Mouse (Mus musculus) layer of hippocampus, adult 9-11 months (tissue): ENCODE results near the gene Phactr2.

Source experiments
- DNase-seq: peaks from one replicate; pipeline ENCODE4 v3.0.0; 2022

The Phactr2 gene

DNA sequence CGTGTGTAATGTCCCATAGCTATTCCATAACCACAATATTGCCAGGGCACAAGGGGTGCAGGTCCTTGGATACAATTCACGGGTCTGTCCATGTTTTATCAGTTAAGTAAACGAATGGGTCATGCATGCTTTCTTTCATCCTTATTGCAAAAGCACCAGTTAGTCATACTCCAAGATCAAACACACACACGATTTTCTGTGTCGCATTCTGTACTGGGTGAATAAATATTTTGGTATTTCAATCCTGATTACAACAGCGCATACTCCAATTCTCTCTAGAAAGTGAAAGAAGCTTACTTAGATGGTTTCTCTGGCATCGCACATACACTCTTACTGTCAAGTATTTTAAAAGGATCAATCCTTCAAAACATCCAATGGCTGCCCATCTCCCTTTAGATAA, 203.9 kb downstream of the Phactr2 start:
- DNase-seq = no peak

DNA sequence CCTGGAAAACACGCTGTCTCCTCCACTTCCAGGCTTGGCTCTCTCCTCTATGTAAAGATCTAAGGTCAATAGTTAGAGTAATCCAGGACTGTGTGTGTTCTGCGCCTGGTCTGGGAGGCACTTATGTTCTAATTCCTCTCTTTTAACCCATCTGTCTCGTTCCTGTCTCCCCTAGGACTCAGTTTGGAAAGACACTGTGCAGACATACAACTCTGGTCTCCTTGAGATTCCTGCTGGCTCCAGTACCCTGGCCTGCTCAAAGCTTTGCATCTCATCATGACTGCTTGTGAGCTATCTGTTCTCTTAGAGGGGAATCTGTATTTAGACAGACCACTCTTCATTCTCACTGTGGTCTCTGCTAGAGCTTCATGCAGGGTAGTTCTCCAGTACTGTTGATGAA, 215.0 kb downstream of the Phactr2 start:
- DNase-seq = no peak

DNA sequence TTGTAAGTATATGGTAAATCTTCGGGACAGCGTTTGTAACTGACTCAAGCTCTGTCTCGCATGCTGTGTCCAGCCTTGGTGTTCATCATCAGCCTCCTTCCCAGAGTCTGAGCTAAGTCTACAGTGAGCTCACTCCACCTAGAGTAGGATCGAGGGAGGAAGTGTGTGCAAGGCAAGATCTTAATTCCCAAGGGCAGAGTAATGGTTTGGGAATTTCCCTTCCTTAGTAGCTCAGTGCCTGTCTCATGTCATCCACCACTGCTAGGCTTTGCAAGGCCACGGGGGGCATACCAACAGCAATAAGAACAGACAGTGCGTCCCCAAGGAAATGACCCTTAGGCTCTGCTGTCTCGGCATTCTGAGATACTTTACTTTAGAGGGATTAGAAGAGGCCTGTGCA, 218.0 kb downstream of the Phactr2 start:
- no peak for DNase-seq

DNA sequence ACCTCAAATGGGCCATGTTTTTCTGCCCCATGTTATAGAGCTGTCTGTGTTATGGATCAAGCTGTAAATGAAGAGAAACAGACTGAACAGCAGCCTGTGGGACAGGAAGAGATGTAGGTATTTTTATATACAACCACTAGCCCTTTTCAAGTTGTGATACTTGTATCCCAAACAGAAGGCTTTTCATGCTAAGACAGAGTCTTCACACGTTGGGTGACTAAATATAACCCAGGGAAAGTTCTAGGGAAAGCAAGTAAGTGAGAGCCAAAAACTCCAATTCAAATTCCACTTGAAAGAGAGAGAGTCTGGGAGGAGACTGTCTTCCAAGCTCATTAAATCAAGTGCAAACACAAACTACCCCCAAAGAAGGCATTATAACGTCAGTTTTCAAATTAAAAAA, 223.9 kb downstream of the Phactr2 start:
- no peak for DNase-seq

DNA sequence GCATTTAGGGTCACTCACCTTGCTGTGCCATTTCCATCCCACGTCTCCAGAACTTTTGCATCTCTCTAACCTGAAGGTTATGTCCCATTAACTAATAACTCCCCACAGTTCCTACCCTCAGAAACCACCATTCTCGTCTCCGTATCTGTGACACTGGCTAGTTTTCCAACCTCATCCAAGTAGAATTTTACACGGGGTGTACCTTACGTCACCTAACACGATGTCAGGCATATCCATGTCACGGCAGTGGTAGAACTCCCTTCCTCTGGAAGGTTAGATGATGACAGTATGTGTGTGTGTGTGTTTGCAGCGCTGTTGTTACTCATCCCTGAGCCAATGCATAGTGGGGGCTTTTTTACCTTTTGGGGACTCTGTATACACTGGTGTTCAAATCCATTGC, 225.1 kb downstream of the Phactr2 start:
- DNase-seq = no peak

DNA sequence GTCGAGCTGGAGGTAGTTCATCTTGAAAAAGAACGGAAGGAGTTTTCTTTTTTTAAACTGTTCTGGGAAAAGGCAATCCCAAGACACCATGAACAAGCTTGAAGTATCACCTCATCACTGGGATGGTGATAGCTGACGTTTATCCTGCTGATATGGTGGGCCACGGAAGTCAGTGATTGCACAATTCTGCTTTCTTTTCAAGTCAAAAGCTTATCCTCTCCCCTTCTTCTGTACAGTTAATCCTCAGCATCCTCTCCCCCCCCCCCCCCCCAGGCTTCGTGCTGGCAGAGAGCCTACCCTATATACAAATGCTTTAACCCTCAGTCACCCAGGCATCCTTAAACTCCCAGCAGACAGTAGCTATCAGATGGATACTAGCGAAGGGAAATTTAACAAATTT, 228.5 kb downstream of the Phactr2 start:
- DNase-seq = no peak

DNA sequence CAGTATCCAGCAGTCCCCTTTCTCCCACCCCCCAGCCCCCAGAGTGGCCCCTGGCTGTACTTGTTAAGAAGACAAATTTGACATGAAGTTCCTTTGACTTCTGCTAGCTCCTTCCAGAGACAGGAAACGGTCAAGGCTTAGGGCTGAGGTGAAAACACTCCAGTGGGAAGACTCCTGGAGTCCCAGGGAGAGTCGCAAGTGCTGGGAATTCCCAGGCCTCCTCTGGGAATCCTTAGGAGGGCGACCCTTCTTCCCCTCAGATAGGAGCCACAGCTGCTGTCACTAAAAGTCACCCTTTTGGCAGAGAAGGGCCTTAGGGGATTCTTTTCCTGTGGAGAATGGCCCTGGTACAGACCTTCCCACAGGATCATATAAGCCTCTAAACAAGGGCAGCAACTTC, 230.0 kb downstream of the Phactr2 start:
- no peak for DNase-seq

DNA sequence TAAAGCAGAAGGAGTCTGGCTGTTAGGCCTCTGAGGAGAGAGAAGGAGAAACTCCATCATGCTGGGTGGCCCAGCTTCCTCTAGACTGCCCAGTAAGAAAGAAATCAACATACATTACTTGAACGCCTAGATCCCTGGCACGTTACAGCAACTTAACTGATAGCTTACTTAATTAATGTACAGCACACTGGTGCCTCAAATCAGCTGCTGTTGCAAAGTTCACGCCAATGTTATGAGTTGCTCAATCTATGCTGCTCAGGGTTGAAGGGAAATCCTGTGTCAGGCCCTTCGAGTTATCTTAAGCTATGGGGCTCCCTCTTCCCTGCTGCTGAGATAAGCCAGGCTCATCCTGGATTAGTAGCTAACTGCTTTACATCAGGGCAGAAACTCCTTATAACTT, 233.8 kb downstream of the Phactr2 start:
- DNase-seq = no peak

DNA sequence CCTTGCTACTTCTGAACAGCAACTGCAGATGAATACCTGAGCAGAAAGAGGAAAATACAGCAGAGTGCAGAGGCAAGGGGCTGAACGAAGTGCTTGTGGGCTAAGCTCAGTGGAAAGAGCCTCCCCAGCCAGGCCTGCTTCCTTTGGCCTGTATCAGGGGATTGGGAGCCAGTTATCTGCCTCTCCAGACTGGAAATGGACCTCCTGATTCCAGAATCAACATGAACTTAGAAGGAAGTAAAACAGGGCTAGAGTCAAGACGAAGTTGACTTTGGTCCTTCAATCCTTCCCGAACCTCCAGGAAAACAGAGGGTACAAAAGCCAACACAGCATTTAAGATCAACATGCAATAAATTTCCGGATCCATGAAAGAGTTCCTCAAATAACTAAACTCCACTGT, 236.0 kb downstream of the Phactr2 start:
- no peak for DNase-seq

DNA sequence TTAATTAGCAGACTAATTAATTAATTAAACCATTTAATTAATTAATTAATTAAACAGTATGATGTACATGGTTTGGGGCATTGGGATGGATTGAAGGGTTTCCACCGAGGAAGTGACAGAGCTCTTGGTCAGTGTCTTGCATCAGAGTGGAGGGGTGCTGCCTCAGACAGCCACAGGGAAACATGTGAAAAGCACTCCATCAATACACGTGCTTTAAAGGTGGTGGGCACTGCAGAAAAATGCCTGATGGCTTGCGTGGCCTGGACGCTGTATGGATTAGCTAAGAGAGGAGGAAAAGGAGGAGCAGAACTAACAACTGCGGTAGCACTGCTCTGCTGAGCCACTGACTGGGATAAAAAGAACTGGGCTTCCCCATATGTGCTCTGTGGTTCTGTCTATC, 237.3 kb downstream of the Phactr2 start:
- DNase-seq = no peak

DNA sequence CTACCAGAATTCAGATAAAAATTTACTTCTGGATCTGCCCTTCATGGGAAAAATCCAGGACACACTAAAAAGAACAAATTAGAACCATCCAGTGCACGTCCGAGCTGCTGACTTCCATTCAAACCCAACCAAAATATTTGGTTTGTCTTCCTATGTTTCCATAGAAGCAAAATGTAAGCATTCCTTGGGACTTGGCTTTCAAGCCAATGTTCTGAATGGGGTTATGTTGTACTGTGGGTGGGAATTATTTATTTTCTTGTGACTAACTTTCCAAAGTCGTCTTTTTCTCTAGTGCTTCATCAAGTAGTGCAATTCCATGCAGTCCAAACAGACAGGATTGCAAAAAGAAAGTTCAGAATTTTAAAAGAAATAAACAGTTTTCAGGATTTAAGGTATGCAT, 239.7 kb downstream of the Phactr2 start:
- DNase-seq = no peak

DNA sequence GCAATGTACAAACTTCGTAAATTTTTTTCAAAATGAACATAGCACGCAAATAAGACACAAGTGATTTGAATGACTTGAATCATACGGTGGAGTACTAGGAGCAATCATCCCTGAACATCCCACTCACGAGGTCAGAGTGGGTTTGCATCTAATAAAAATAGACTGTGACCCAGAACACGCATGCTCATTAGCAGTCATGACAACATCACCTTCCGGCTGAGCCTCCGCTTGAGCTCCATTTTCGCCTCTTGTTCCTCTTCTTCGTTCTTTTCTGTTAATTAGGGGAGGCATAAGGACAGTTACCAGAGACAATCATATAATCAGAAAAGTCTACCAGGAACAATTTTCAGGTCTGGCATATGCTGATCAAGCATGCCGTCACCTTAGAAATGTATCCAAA, 240.3 kb downstream of the Phactr2 start:
- DNase-seq = no peak

DNA sequence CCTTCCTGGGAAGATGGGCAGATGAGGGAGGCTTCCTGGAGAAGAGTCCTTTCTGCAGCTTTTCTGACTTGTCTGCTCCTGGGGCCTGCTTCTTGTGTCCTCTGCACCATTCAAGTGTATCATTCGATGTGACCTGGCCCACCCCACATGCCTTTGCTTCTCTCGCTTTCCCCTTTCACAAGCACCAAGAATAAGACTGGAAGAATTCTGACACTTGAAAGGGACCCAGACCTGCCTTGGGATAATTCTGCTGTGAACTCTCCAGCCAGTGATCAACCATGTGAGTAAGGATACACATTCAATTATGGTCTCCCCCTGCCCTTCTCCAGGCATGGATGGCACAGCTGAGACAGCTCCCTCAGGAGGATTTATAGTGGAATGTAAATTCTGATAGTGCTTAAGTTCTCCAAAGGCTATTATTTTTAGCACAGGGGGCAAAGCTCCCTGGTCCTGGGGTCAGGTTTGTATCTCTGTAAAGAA, 241.0 kb downstream of the Phactr2 start:
- DNase-seq = no peak

DNA sequence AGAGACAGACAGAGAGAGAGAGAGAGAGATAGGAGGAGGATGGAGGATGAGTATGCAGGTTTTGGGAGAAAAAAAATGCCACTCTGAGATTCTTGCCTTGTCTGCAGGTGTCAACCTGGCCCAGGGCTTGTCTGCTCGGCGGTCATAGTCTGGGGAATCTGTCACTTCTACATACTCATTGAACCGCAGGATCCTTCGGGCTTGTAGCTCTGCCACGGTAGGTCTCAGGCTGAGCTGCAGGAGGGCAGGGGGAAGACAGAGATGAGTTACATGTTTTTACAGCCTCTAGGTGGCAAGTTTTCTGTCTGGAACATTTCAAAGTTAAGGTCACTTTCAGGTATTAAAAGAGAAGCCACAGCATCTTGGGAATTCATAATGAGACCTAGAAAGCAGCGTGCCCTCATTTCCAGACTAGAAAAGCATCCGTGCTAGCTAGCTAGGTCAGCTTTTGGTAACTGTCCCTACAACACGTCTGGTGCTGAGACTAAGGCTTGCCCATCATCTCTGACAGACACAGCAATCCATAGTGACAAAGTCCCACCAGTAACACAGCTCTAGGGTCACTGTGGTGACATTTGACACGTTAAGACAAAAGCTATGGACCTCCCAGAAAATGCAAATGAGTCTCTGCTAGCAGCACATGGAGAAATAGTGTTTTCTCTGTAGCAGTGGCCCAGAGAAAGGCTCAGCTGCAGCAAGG, 241.6 kb downstream of the Phactr2 start:
- DNase-seq = no peak

DNA sequence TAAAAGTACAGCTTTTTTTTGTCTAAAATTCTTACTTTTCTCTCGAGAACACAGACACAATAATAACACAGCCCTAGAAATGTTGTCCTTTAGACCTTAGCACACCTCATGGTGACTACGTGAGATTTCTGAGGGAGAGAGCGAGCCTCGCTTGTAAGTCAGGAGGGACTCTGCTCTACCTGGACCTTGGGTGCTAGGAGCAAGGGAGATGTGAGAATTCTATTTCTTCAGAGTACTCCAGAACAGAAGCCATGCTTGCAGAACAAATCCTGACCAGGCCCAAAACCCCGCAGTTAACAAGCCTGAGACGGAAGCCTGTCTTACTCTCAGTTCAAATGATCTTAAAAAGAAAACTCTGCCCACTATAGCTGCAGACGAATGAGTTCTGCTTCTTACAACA, 243.5 kb downstream of the Phactr2 start:
- no peak for DNase-seq

DNA sequence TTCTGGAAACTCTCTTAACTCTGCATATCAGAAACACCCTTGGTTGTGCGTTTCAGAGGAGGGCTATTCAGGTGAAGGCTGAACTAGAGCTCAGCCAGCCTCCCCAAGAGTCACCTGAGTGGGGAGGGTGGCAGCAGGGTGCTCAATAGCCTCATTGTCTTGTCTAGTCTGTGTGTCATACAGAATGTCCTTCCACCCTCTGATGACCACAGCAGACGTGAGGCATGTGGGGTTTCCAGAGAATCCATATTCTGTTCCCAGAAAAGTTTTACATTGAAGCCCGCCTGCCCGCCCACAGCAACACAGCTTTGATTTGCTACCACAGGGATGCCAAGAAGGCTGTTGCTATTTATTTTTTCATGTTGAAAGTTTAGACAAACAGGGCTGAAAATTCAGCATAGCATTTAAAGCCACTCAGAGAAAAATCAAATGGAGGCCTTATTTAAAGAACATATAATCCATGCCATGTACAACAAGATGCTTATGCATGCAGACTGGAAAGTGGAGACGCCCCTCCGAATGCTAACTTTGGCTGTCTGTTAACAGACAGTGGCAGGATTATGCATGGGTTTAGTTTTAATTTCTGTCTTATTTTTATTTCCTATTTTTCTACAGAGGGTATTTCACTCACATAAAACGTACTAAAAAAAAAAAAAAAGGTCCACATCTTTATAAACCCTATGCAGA, 248.7 kb downstream of the Phactr2 start:
- no peak for DNase-seq

DNA sequence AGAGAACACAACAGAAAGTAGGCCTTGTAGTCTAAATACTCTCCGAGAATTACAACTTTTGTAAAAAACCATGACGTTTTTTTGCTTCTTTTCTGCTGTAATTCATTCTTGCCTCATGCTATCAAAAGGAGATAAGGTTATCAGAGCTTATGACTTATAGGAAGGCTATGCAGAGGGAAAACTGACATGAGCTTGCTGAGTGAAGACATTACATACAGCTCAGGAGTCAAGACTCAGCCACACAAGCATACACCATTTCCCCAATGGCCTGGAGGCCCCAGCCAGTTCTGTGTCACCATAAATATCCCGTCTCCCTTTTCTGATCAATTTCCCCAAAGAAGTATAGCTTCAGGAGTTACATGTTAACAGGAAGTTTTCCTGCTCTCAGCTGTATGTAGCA, 252.1 kb downstream of the Phactr2 start:
- no peak for DNase-seq

DNA sequence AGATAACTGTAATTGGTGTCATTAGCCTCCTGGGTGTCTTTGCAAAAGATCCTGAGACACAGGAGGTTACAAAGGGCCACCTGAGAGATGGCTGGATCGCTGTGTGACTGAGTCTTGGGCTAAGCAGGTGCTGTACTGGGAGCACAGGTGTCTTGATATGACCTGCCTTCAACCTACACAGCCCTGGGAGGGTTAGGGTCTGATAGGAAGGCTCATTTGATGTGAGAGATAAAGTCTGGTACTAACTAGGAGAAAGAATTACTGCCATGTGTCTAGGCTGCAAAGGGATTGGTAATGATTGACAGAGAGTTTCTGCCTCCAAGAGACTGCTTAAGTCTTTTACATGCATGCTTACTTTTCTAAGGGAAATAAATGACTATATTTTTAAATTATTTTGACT, 254.2 kb downstream of the Phactr2 start:
- DNase-seq = no peak

DNA sequence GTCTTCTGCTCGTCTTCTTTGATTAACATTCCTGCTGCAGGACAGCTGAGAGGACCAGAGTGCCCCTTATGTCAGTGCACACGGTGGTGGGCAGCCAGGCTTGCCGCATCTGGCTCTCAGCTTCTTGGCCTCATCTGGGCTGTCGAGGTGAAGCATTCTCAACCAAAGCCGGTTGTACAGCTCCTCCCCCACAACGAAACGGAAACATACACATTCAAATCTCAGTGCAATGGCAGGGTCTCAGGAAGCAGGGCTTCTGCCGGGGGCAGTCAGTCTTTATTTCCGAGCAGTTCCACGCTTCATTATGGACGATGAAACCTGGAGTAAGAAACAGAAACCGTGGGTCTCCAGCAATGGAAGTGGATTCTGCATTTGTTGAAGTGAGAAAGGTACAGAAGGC, 260.3 kb downstream of the Phactr2 start:
- no peak for DNase-seq

DNA sequence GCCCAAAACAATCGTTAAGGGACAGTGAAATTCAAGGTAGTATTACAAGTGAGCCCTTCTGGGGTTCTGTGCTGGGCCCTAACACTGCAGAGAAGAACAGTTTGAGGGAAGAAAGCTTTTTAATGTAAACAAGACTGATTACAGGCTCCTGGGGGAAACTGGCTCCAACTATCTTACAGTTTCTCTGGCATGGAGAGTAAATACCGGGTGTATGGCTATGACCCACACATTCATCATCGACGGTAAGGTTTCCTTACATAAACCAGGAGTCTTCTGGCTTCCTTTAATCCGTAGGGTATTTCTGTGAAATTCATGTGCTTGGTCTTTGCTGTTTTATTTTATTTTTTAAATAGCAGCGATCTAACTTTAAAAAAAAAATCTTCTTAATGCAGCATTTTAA, 261.4 kb downstream of the Phactr2 start:
- no peak for DNase-seq

DNA sequence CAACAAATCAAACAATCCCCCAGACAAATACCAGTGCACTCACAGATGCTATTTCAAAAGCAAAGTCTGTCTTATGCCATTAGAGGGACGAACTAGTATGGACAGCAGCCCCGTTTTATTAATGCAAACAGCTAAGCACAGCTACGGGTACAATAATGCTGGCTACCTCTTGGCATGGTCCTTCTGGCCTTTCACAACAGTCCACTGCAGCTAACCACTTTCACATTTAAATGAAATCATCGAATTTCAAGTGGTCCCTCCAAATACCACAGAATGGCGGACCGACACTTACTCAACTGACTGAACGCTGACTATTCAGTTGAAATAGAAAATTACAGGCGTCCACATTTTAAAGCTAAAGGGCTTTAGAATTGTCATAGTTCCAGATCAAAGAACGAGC, 261.9 kb downstream of the Phactr2 start:
- no peak for DNase-seq

DNA sequence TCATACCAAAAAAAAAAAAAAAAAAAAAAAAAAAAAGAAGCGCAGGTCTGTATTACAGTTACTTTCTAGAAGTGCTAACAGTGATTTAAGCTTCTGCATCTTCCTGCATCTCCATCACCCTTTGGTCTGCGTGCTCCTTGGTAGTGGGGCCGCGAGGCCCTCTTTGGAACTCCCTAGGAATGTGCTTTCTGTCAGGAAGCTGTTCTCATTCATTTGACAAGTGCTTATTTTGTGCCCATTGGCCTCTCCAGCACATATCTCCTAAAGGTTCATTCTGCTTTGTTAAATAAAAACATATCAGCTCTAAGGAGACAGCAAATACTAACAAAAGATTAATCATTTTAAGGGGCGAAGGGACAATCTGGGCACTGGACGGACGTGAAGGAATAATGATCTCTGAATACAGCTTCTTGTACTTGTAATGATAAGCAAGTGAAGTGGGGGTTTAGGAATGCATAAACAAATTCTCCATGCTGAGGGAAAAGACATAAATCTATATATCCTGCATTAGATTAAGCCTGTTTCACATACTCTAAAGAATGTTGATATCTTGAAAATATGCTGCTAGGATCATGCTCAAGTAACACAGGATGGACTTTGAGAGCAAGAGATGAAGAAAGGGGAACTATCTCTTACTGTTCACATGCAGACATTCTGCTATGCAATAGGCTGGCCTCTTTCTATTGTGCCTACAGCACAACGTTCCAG, 264.1 kb downstream of the Phactr2 start:
- no peak for DNase-seq

DNA sequence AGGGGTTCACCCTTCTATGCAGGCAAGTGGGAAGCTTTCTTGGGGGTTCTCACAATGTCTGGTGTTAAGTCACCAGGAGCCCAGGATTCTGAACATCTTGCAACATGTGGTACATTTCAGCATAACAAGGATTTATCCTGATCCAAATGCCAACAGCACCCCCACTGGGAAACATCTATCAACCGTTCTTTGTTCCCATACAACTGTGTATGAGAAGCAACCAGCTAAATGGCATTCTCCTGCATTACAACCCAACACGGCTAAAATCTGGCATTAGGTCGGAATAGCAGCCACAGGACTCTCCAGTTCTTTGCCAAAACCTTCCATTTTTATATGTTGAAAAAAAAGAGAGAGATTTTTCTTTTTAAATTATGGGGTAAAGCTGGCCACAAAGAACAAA, 264.7 kb downstream of the Phactr2 start:
- no peak for DNase-seq

DNA sequence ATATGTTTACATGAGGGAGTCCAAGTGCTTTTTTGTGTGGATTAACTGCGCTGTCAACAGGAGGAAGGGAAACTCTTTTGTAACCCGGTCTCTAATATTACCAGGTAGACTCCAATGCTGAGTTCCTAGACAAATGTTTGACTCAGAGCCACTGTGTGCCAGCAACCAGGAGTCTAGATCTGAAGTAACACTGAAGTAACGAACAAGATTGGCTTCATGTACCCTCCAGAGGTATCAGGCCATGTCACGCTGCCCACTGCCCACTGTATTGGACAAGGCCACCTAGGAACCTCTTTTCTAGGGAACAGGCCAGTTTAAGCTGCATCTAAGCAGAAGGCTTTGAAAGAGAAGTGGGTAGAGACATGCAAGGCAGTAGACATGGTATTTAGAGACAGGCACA, 265.2 kb downstream of the Phactr2 start:
- DNase-seq = no peak
